Mouse (Mus musculus) Patski (cell line): ENCODE measurements at regions not wholly inside any gene's neighbourhood (a gene's known extent, or its start where the extent isn't known, plus 50 kb on each side); places are given as distances from the start of the nearest gene placed in this dataset.

Source experiments
- ATAC-seq: fragments of 100-300 bp; one replicate; pipeline ENCODE4 v1.8.0; 2021
- CTCF ChIA-PET: fragments of 350-600 bp; sonication (Branson Sonifier 250); formaldehyde crosslinking; loops from one replicate; lab custom pipeline; 2022; ENCODE audit warnings: inconsistent platforms; lab: Charles Lee
- POLR2A ChIA-PET: fragments of 350-600 bp; sonication (Branson Sonifier 250); formaldehyde crosslinking; loops from one replicate; lab custom pipeline; 2022; ENCODE audit warnings: antibody characterized with exemption, inconsistent platforms; lab: Charles Lee
- DNase-seq: peaks from one replicate; pipeline ENCODE4 v3.0.0-alpha.2; 2011; ENCODE audit warnings: low read depth, low spot score
- H3K27me3 ChIP-seq: fragments of 371-371 bp; one replicate; pipeline ENCODE4 v1.5.1; 2021
- CTCF ChIP-seq: fragments of 100-300 bp; IDR thresholded peaks from one replicate; pipeline ENCODE4 v1.5.1; 2021
- in situ Hi-C: fragments of 300-500 bp; cut with MboI; formaldehyde crosslinking; loops from 3 replicates; pipeline ENCODE4 v1.11.1; 2018; ENCODE audit warnings: low pct_unique_long_range_greater_than_20kb, mixed read lengths

GRCm38 (mm10) chr11:24340677-24341076 is 262.8 kb downstream of the Bcl11a start:
- ATAC-seq = no peak
- no peak for TF ChIP-seq CTCF
- no peak for DNase-seq

GRCm38 (mm10) chr11:24341650-24342049 is 263.8 kb downstream of the Bcl11a start:
- no peak for ATAC-seq
- POLR2A ChIA-PET = no interaction called here
- TF ChIP-seq CTCF = no peak
- H3K27me3 ChIP-seq = peaks cover 12% of the 10 kb centered on the region
- CTCF ChIA-PET = no interaction called here
- in situ Hi-C loops = no loop called here
- DNase-seq = no peak

More at GRCm38 (mm10) chr11:24340677-24341076, 262.8 kb downstream of the Bcl11a start:
- CTCF ChIA-PET = no interaction called here
- in situ Hi-C loops = no loop called here
- peaks cover 10% of the 10 kb centered on the region for H3K27me3 ChIP-seq
- POLR2A ChIA-PET = no interaction called here

GRCm38 (mm10) chr11:24342176-24342575 is 264.3 kb downstream of the Bcl11a start:
- no peak for DNase-seq

GRCm38 (mm10) chr11:24342732-24343131 is 264.9 kb downstream of the Bcl11a start:
- no peak for TF ChIP-seq CTCF
- POLR2A ChIA-PET = no interaction called here
- H3K27me3 ChIP-seq = peaks cover 20% of the 10 kb centered on the region
- CTCF ChIA-PET = no interaction called here
- in situ Hi-C loops = no loop called here
- ATAC-seq (no peak), DNase-seq (no peak)

More at GRCm38 (mm10) chr11:24342176-24342575, 264.3 kb downstream of the Bcl11a start:
- TF ChIP-seq CTCF = no peak
- H3K27me3 ChIP-seq = peaks cover 17% of the 10 kb centered on the region
- ChIA-PET POLR2A (no interaction called here), CTCF (no interaction called here)
- in situ Hi-C loops = no loop called here
- no peak for ATAC-seq

- ATAC-seq = no peak
- DNase-seq = no peak
- in situ Hi-C loops = no loop called here
- H3K27me3 ChIP-seq = peaks cover 36% of the 10 kb centered on the region
- TF ChIP-seq CTCF = no peak
- ChIA-PET CTCF (interaction anchor here (1.0 kb wide), 1 partner anchor 15 kb away, joined by 3 read pairs; no protein-coding TSS in a partner anchor), POLR2A (no interaction called here)
Observed at GRCm38 (mm10) chr11:24347225-24347624, 269.4 kb downstream of the Bcl11a start.

- DNase-seq (no peak), ATAC-seq (no peak)
- POLR2A ChIA-PET = no interaction called here
- no peak for TF ChIP-seq CTCF
- CTCF ChIA-PET = no interaction called here
- H3K27me3 ChIP-seq = peaks cover 36% of the 10 kb centered on the region
- in situ Hi-C loops = no loop called here
Observed at GRCm38 (mm10) chr11:24348741-24349140, 270.9 kb downstream of the Bcl11a start.

- ChIA-PET POLR2A (no interaction called here), CTCF (no interaction called here)
- no peak for ATAC-seq
- peaks cover 28% of the 10 kb centered on the region for H3K27me3 ChIP-seq
- in situ Hi-C loops = no loop called here
- no peak for TF ChIP-seq CTCF
- no peak for DNase-seq
Observed at GRCm38 (mm10) chr11:24349967-24350643, 272.2 kb downstream of the Bcl11a start.

GRCm38 (mm10) chr11:24350839-24351238 is 273.0 kb downstream of the Bcl11a start:
- peaks cover 26% of the 10 kb centered on the region for H3K27me3 ChIP-seq
- DNase-seq (no peak), ATAC-seq (no peak)
- no peak for TF ChIP-seq CTCF
- in situ Hi-C loops = no loop called here
- ChIA-PET CTCF (no interaction called here), POLR2A (no interaction called here)

- DNase-seq (no peak), ATAC-seq (no peak)
- peaks cover 21% of the 10 kb centered on the region for H3K27me3 ChIP-seq
- CTCF ChIA-PET = no interaction called here
- in situ Hi-C loops = no loop called here
- TF ChIP-seq CTCF = no peak
- POLR2A ChIA-PET = no interaction called here
Observed at GRCm38 (mm10) chr11:24352071-24352470, 274.2 kb downstream of the Bcl11a start.

- DNase-seq = no peak
- in situ Hi-C loops = no loop called here
- TF ChIP-seq CTCF = no peak
- H3K27me3 ChIP-seq = peaks cover 15% of the 10 kb centered on the region
- CTCF ChIA-PET = no interaction called here
- ATAC-seq = no peak
- POLR2A ChIA-PET = no interaction called here
Observed at GRCm38 (mm10) chr11:24353056-24353455, 275.2 kb downstream of the Bcl11a start.

GRCm38 (mm10) chr11:24357388-24357787 is 279.5 kb downstream of the Bcl11a start:
- no peak for ATAC-seq
- no peak for TF ChIP-seq CTCF
- in situ Hi-C loops = no loop called here
- ChIA-PET CTCF (no interaction called here), POLR2A (no interaction called here)
- no peak for DNase-seq
- peaks cover 24% of the 10 kb centered on the region for H3K27me3 ChIP-seq

- in situ Hi-C loops = no loop called here
- DNase-seq (no peak), ATAC-seq (no peak)
- POLR2A ChIA-PET = no interaction called here
- CTCF ChIA-PET = no interaction called here
- peaks cover 26% of the 10 kb centered on the region for H3K27me3 ChIP-seq
- no peak for TF ChIP-seq CTCF
Observed at GRCm38 (mm10) chr11:24359086-24359485, 281.2 kb downstream of the Bcl11a start.
